Mouse (Mus musculus) liver, embryonic 13.5 days (tissue): Measurements from ENCODE around the gene Cnrip1. TPM values are rescaled to one million over a fixed set of nuclear protein-coding genes. Genes with fewer than 3 reads are reported as not detected.

ENCODE experiments used
- ATAC-seq: fragments of 200-750 bp; cut with Nextera tagmentation; 2 replicates; pipeline ENCODE4 v1.8.0; 2017; ENCODE audit warnings: low read depth, mild to moderate bottlenecking, moderate number of reproducible peaks, moderate library complexity
- DNase-seq: peaks from one replicate; pipeline ENCODE4 v3.0.0; 2022
- H3K27ac ChIP-seq: fragments of 300-500 bp; sonication (generic); 2 replicates; pipeline ENCODE4 v1.5.1; 2015; ENCODE audit warnings: moderate library complexity, mild to moderate bottlenecking, inconsistent platforms
- H3K27me3 ChIP-seq: fragments of 300-500 bp; sonication (generic); 2 replicates; pipeline ENCODE4 v1.6.1; 2015; ENCODE audit warnings: mild to moderate bottlenecking, inconsistent platforms
- H3K36me3 ChIP-seq: fragments of 300-500 bp; sonication (generic); 2 replicates; pipeline ENCODE4 v1.6.1; 2015; ENCODE audit warnings: mild to moderate bottlenecking, inconsistent platforms
- H3K4me1 ChIP-seq: fragments of 300-500 bp; sonication (generic); replicated peaks from 2 replicates; pipeline ENCODE4 v1.6.1; 2015; ENCODE audit warnings: inconsistent platforms
- H3K4me2 ChIP-seq: fragments of 300-500 bp; sonication (generic); 2 replicates; pipeline ENCODE4 v1.6.1; 2015; ENCODE audit warnings: inconsistent platforms, mild to moderate bottlenecking, moderate library complexity
- H3K4me3 ChIP-seq: fragments of 300-500 bp; sonication (generic); replicated peaks from 2 replicates; pipeline ENCODE4 v1.5.1; 2015; ENCODE audit warnings: mild to moderate bottlenecking, inconsistent platforms
- H3K9ac ChIP-seq: fragments of 300-500 bp; sonication (generic); 2 replicates; pipeline ENCODE4 v1.6.1; 2015; ENCODE audit warnings: mild to moderate bottlenecking, inconsistent platforms
- H3K9me3 ChIP-seq: fragments of 300-500 bp; sonication (generic); replicated peaks from 2 replicates; pipeline ENCODE4 v1.6.1; 2016; ENCODE audit warnings: inconsistent platforms
- WGBS: fragments of 180-500 bp; shearing (Covaris S2); methylation state at CpG from one replicate; pipeline ENCODE4 v1.1.7; 2015; ENCODE audit not compliant: insufficient replicate concordance; 5-methylcytosine and 5-hydroxymethylcytosine counted together
- polyA plus RNA-seq: library from polyadenylated mRNA; unstranded; fragments of >200 nt; fragmentation: Nextera tagmentation; extraction: Ambion mirVana; gene quantifications from 2 replicates; pipeline ENCODE4 v1.2.1, GENCODE M21; 2015

Cnrip1 gene
- polyA plus RNA-seq, 1 experiment from 2014 or later, result 3.4 TPM

DNA sequence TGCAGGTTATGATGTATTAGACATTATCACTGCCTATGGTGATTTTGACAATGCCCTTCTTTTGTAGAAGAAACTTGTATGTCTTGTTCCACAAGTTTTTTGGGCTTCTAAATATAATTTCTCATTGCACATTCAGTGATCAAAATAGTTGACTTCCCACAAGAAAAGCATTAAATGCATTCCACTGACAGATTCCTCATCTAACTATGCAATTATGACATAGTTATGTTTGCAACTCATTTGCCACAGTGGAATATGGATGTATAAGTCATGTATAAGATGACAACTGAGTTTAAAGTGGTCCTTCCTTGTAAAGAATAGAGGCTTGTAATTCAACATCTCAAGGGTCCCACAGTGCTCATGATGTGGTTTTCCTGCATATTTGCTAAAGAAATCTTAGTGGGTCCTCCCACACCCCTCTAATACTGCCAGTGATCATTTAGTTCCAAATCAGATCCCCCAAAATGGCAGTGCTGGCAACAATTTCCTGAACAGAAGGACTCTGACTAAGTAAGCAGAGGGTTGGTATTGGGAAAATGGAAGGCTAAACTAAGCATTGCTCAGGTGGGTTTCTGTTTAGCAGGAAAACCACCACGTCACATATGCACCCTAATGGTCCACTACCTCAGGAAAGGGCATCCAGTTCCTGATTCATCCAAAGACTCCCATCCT is 61.2 kb downstream of the Cnrip1 start:
- Histone ChIP-seq H3K4me3 (no peak overlapping the region), H3K4me2 (no peak overlapping the region), H3K9me3 (no peaks in the 10 kb centered on the region), H3K9ac (no peak overlapping the region), H3K27me3 (no peaks in the 10 kb centered on the region), H3K27ac (no peak overlapping the region), H3K4me1 (no peaks in the 10 kb centered on the region), H3K36me3 (no peaks in the 10 kb centered on the region)
- ATAC-seq (no peak), DNase-seq (no peak)
- 52% methylated on average over 1 of the region's 1 CpGs for WGBS

DNA sequence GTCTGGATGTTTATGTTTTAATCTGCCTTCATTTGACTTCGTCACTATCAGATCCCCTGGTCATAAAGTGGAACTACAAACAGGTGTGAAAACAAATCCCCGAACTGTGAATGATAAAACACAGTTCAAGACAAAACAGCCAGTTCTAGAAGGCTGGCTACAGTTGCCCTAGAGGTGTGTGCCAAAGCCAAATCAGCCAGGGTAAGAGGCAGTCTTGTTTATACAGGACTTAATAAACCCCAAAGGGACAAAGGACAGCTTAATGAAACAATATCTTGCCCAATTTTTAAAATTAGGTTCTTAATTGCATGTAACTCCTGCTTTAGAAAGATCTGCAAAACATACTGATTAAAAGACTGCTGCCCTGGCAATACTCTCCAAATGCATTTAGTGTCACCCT is 75.0 kb downstream of the Cnrip1 start:
- Histone ChIP-seq H3K27ac (no peak overlapping the region), H3K27me3 (no peaks in the 10 kb centered on the region), H3K4me1 (no peaks in the 10 kb centered on the region), H3K4me3 (no peak overlapping the region), H3K9ac (no peak overlapping the region), H3K36me3 (no peaks in the 10 kb centered on the region), H3K9me3 (no peaks in the 10 kb centered on the region), H3K4me2 (no peak overlapping the region)
- no peak for DNase-seq
- 47% methylated on average over 2 of the region's 2 CpGs for whole genome bisulfite sequencing
- no peak for ATAC-seq

Other genes with a start within 250 kb of the Cnrip1 start
- 1.8 TPM in 2 replicates for gene Fbxo48, start 100.2 kb upstream of the Cnrip1 start, polyA plus RNA-seq
- gene Plek, start 795 bp downstream of the Cnrip1 start, polyA plus RNA-seq, result 25.6 and 32.7 TPM in 2 replicates
- 37.6 and 45.3 TPM in 2 replicates for gene Ppp3r1, start 107.7 kb downstream of the Cnrip1 start, polyA plus RNA-seq
- gene Wdr92, start 130.5 kb downstream of the Cnrip1 start, polyA plus RNA-seq, result 15.1 and 17.9 TPM in 2 replicates
- 68.0 and 78.8 TPM in 2 replicates for gene Pno1, start 160.0 kb downstream of the Cnrip1 start, polyA plus RNA-seq
- gene C1d, start 206.0 kb downstream of the Cnrip1 start, polyA plus RNA-seq, result 55.0 and 63.2 TPM in 2 replicates